Mouse (Mus musculus) liver, embryonic 14.5 days (tissue): ENCODE measurements around the gene Ltbp2. TPM values are rescaled to one million over a fixed set of nuclear protein-coding genes. Genes with fewer than 3 reads are reported as not detected.

Source experiments
- ATAC-seq: fragments of 200-750 bp; cut with Nextera tagmentation; 2 replicates; pipeline ENCODE4 v1.8.0; 2017; ENCODE audit warnings: moderate number of reproducible peaks, mild to moderate bottlenecking, moderate library complexity; ENCODE audit not compliant: insufficient read depth
- DNase-seq, 3 experiments: peaks; one replicate each; pipeline ENCODE4 v3.0.0-alpha.2; 2012 to 2013; ENCODE audit warnings: low read depth in 3 of 3, low spot score in 3 of 3
- H3K27ac ChIP-seq: fragments of 300-500 bp; sonication (generic); 2 replicates; pipeline ENCODE4 v1.5.1; 2014; ENCODE audit warnings: moderate library complexity, mild to moderate bottlenecking, control low read depth, inconsistent platforms
- H3K27me3 ChIP-seq: fragments of 300-500 bp; sonication (generic); 2 replicates; pipeline ENCODE4 v1.6.1; 2014; ENCODE audit warnings: mild to moderate bottlenecking, low read length, moderate library complexity; ENCODE audit not compliant: control insufficient read depth, insufficient read depth
- H3K36me3 ChIP-seq: fragments of 300-500 bp; sonication (generic); replicated peaks from 2 replicates; pipeline ENCODE4 v1.6.1; 2014; ENCODE audit warnings: low read depth; ENCODE audit not compliant: control insufficient read depth, insufficient read depth
- H3K4me1 ChIP-seq, 2 experiments: fragments of 200-500 bp in 1 of 2; fragments of 300-500 bp in 1 of 2; sonication (generic) in 1 of 2; replicated peaks; 2 replicates each; pipeline ENCODE4 v1.6.1; 2012 to 2014; ENCODE audit warnings: antibody characterized with exemption in 1 of 2, inconsistent platforms in 1 of 2, low read length in 1 of 2; ENCODE audit not compliant: control insufficient read depth in 2 of 2, insufficient read depth in 2 of 2
- H3K4me2 ChIP-seq: fragments of 300-500 bp; sonication (generic); 2 replicates; pipeline ENCODE4 v1.6.1; 2014; ENCODE audit warnings: low read depth, mild to moderate bottlenecking, control low read depth, moderate library complexity
- H3K4me3 ChIP-seq, 2 experiments: fragments of 200-500 bp in 1 of 2; fragments of 300-500 bp in 1 of 2; sonication (generic) in 1 of 2; 2 replicates each; pipeline ENCODE4 v1.5.1; 2012 to 2014; ENCODE audit warnings: low read depth in 2 of 2, low read length in 2 of 2, mild to moderate bottlenecking in 2 of 2, control low read depth in 1 of 2, inconsistent platforms in 1 of 2, moderate library complexity in 1 of 2; ENCODE audit not compliant: insufficient read depth in 1 of 2
- H3K9ac ChIP-seq: fragments of 300-500 bp; sonication (generic); replicated peaks from 2 replicates; pipeline ENCODE4 v1.6.1; 2014; ENCODE audit warnings: mild to moderate bottlenecking, control low read depth, moderate library complexity
- H3K9me3 ChIP-seq: fragments of 300-500 bp; sonication (generic); 2 replicates; pipeline ENCODE4 v1.6.1; 2016; ENCODE audit warnings: low read length, mixed read lengths; ENCODE audit not compliant: control insufficient read depth
- CTCF ChIP-seq: IDR thresholded peaks from 2 replicates; pipeline ENCODE4 v1.5.1; 2016; ENCODE audit warnings: antibody characterized with exemption, low read depth, control low read depth
- EP300 ChIP-seq: IDR thresholded peaks from 2 replicates; pipeline ENCODE4 v1.6.1; 2016; ENCODE audit warnings: antibody characterized with exemption, low read depth
- WGBS: fragments of 180-500 bp; shearing (Covaris S2); extraction: QIAGEN DNeasy Blood & Tissue Kit; methylation state at CpG from one replicate; pipeline ENCODE4 v1.1.7; 2014; ENCODE audit not compliant: insufficient replicate concordance; 5-methylcytosine and 5-hydroxymethylcytosine counted together
- polyA plus RNA-seq, 2 experiments: library from polyadenylated mRNA; depleted of rRNA in 1 of 2; stranded (reverse) in 1 of 2; unstranded in 1 of 2; fragments of >200 nt; fragmentation: Nextera tagmentation in 1 of 2; extraction: Ambion mirVana in 1 of 2; gene quantifications; 2 replicates each; pipeline versions ENCODE4 v1.2.1 to v1.2.3; 2012 to 2014

Gene Ltbp2
- polyA plus RNA-seq, 2 experiments, result 0.08 to 0.21 TPM

GRCm38 (mm10) chr12:84748134-84748533, 128.2 kb downstream of the Ltbp2 start:
- Histone ChIP-seq H3K27me3 (no peaks in the 10 kb centered on the region), H3K36me3 (no peaks in the 10 kb centered on the region), H3K27ac (no peak overlapping the region), H3K4me3 (no peak overlapping the region), H3K4me2 (no peak overlapping the region), H3K9me3 (no peaks in the 10 kb centered on the region), H3K9ac (no peak overlapping the region), H3K4me1 (no peaks in the 10 kb centered on the region)
- DNase-seq (no peak), ATAC-seq (no peak)
- TF ChIP-seq EP300 (no peak), CTCF (no peak)
- 29% methylated on average over 3 of the region's 3 CpGs for WGBS

GRCm38 (mm10) chr12:84745700-84746099, 130.6 kb downstream of the Ltbp2 start:
- DNase-seq, result no peak
- TF ChIP-seq EP300, result no peak
- TF ChIP-seq CTCF, result no peak
- Histone ChIP-seq H3K27ac (no peak overlapping the region), H3K4me3 (no peak overlapping the region), H3K36me3 (no peaks in the 10 kb centered on the region), H3K4me2 (no peak overlapping the region), H3K9me3 (no peaks in the 10 kb centered on the region), H3K9ac (no peak overlapping the region), H3K27me3 (no peaks in the 10 kb centered on the region), H3K4me1 (no peaks in the 10 kb centered on the region)
- 72% methylated on average over 4 of the region's 4 CpGs for WGBS
- no peak for ATAC-seq

DNA sequence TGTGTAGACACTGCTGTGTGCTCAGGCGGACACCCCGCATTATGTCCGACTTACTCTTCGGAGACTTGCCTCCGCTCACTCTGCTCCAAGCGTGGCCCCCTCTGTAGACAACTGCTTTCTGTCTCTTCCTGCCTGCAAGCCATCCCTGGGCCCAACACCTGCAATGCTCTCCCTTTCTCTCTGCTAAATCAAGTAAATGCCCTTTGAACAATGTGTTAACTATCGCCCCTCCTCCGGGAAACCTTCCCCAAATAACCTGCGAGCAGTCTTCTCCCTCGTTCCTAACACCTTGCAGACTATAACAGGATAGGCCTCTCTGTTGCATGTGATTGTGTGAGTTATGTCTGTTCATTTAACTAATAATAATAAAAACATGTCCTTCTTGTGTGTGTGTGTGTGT, 132.8 kb downstream of the Ltbp2 start:
- ATAC-seq, result no peak
- TF ChIP-seq CTCF (no peak), EP300 (no peak)
- H3K9me3 ChIP-seq, result no peaks in the 10 kb centered on the region

DNA sequence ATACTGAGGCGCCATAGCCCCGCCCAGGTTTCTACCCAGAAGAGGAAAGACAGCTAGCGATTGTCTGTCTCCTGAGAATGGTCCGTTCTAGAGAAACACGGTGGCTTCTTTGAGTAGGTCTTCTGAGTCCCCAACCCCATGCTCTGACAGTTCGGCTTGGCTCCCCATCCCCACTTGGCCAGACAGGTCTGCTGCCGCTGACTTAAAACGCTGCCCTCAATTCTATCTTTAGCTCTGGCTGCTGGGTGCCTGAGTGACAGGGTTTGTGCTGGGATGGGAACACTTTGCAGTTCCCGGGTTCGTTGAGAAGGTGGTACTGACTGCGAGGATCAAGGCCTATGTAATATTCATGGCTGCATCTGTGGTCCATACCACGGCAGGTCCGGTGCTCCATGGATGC, 143.0 kb downstream of the Ltbp2 start:
- ATAC-seq, result no peak
- H3K27me3 ChIP-seq, result no peaks in the 10 kb centered on the region
- 52% methylated on average over 13 of the region's 13 CpGs for WGBS
- no peak overlapping the region for H3K4me3 ChIP-seq
- no peak overlapping the region for H3K27ac ChIP-seq
- no peak for DNase-seq
- H3K4me1 ChIP-seq, result no peaks in the 10 kb centered on the region
- TF ChIP-seq EP300 (no peak), CTCF (no peak)
- H3K36me3 ChIP-seq, result no peaks in the 10 kb centered on the region
- no peaks in the 10 kb centered on the region for H3K9me3 ChIP-seq
- no peak overlapping the region for H3K9ac ChIP-seq
- no peak overlapping the region for H3K4me2 ChIP-seq

More for the DNA sequence above, 132.8 kb downstream of the Ltbp2 start:
- WGBS, result 75% methylated on average over 10 of the region's 10 CpGs
- Histone ChIP-seq H3K4me1 (no peaks in the 10 kb centered on the region), H3K4me2 (no peak overlapping the region), H3K36me3 (no peaks in the 10 kb centered on the region), H3K9ac (no peak overlapping the region), H3K27ac (no peak overlapping the region), H3K4me3 (no peak overlapping the region), H3K27me3 (no peaks in the 10 kb centered on the region)
- no peak for DNase-seq

Other genes starting within 250 kb of the Ltbp2 start
- gene Vrtn, start 235.5 kb downstream of the Ltbp2 start, polyA plus RNA-seq (2012; rRNA removed), result not detected in 2 replicates
- not detected in 2 replicates for gene Vrtn, start 235.5 kb downstream of the Ltbp2 start, polyA plus RNA-seq (2014; fragmentation: Nextera tagmentation; extraction: Ambion mirVana)
- 0.04 and 0.06 TPM in 2 replicates for gene Syndig1l, start 177.7 kb downstream of the Ltbp2 start, polyA plus RNA-seq (2012; rRNA removed)
- gene Syndig1l, start 177.7 kb downstream of the Ltbp2 start, polyA plus RNA-seq (2014; fragmentation: Nextera tagmentation; extraction: Ambion mirVana), result 0.08 and 0.14 TPM in 2 replicates
- gene Npc2, start 103.4 kb downstream of the Ltbp2 start, polyA plus RNA-seq (2012; rRNA removed), result 15.6 and 22.5 TPM in 2 replicates
- 18.0 and 19.4 TPM in 2 replicates for gene Npc2, start 103.4 kb downstream of the Ltbp2 start, polyA plus RNA-seq (2014; fragmentation: Nextera tagmentation; extraction: Ambion mirVana)
- gene Isca2, start 103.3 kb downstream of the Ltbp2 start, polyA plus RNA-seq (2012; rRNA removed), result 54.1 and 60.3 TPM in 2 replicates
- gene Isca2, start 103.3 kb downstream of the Ltbp2 start, polyA plus RNA-seq (2014; fragmentation: Nextera tagmentation; extraction: Ambion mirVana), result 93.0 and 105 TPM in 2 replicates
- gene Fcf1, start 94.4 kb upstream of the Ltbp2 start, polyA plus RNA-seq (2012; rRNA removed), result 45.8 and 86.1 TPM in 2 replicates
- 102 and 111 TPM in 2 replicates for gene Fcf1, start 94.4 kb upstream of the Ltbp2 start, polyA plus RNA-seq (2014; fragmentation: Nextera tagmentation; extraction: Ambion mirVana)
- gene Arel1, start 94.4 kb upstream of the Ltbp2 start, polyA plus RNA-seq (2012; rRNA removed), result 15.4 and 16.1 TPM in 2 replicates
- 14.8 and 17.4 TPM in 2 replicates for gene Arel1, start 94.4 kb upstream of the Ltbp2 start, polyA plus RNA-seq (2014; fragmentation: Nextera tagmentation; extraction: Ambion mirVana)
- 6.4 and 9.8 TPM in 2 replicates for gene Ylpm1, start 119.8 kb upstream of the Ltbp2 start, polyA plus RNA-seq (2012; rRNA removed)
- 8.3 and 9.7 TPM in 2 replicates for gene Ylpm1, start 119.8 kb upstream of the Ltbp2 start, polyA plus RNA-seq (2014; fragmentation: Nextera tagmentation; extraction: Ambion mirVana)
- gene Prox2, start 234.2 kb upstream of the Ltbp2 start, polyA plus RNA-seq (2012; rRNA removed), result 1.0 and 1.2 TPM in 2 replicates
- 2.2 and 2.8 TPM in 2 replicates for gene Prox2, start 234.2 kb upstream of the Ltbp2 start, polyA plus RNA-seq (2014; fragmentation: Nextera tagmentation; extraction: Ambion mirVana)
- 54.6 and 73.7 TPM in 2 replicates for gene Dlst, start 234.3 kb upstream of the Ltbp2 start, polyA plus RNA-seq (2012; rRNA removed)
- gene Dlst, start 234.3 kb upstream of the Ltbp2 start, polyA plus RNA-seq (2014; fragmentation: Nextera tagmentation; extraction: Ambion mirVana), result 59.2 and 67.8 TPM in 2 replicates